Mouse (Mus musculus): ENCODE measurements around the gene Nif3l1. TPM values are rescaled to one million over a fixed set of nuclear protein-coding genes. Genes with fewer than 3 reads are reported as not detected.
A peak's percentile ranks its signal among the peaks of the same experiment; 100 is the strongest.

Gene Nif3l1
- total RNA-seq, 4 experiments from 2014 or later: 15.6 to 19.3 (median 18.0) TPM

- DNase-seq (ENCODE audit: low spot score in 2 of 2): no peak
These were observed 9.4 kb downstream of the Nif3l1 start for GRCm38 (mm10) chr1:58454316-58454715.

DNA sequence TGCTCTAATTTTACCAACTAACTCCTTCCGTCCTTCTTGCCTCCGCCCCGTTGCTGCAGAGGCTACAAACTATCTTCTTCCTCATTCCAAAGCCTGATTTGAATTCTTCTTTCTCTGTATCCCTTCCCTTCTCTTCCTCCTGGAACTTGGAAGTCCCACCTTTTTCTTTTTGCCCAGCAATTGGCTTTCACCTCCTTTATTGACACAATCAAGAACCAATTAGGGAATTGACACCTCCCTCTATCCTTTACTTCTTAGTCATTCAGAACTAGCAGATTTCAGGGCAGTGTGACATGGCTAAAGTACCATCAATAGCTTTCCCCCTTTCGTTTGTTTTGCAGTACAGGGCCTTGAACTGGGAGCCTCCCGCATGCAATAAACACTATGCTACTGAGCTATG is 13.2 kb downstream of the Nif3l1 start:
- no peak for DNase-seq (ENCODE audit: low spot score in 2 of 2)

- no peak for DNase-seq (ENCODE audit: low spot score in 2 of 2)
These were observed 13.9 kb downstream of the Nif3l1 start for GRCm38 (mm10) chr1:58458867-58459266.

DNA sequence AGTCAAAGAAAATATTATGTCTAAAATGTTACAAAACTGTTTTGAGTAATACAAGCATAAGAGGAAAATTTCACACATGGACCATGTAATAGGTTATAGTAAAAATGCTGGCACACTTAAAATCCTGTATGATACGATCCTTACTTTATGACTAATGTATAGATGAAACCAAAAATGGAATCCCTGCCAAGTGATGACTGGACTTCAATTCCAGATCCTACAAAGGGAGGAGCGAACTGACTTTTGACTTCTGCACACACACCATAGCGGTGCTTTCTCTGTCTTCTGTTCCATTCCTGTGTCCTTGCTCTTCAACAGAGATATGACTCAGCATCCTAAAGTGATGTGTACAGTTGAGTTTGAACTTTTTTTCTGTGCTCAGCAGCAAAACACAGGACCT is 15.6 kb downstream of the Nif3l1 start:
- DNase-seq (ENCODE audit: low spot score in 2 of 2): no peak

DNA sequence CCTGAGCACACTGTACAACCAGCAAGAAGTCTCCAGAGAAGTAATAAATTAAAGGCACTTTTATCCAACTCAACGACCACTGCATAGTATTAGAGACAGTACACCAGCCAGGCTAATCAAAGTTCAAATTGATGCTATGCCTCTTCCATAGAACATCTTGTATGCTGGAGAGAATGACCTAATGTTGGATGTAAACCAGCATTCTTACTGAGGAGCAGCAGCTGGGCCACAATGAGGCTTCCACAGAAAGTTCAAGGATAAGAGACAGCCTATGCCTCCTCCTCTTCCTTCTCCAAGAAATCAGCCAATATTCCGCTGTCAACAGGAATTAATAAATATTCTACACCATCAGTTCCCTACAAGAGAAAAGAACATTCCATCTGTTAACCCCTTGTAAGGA is 19.0 kb downstream of the Nif3l1 start:
- DNase-seq (ENCODE audit: low spot score in 2 of 2): no peak

DNA sequence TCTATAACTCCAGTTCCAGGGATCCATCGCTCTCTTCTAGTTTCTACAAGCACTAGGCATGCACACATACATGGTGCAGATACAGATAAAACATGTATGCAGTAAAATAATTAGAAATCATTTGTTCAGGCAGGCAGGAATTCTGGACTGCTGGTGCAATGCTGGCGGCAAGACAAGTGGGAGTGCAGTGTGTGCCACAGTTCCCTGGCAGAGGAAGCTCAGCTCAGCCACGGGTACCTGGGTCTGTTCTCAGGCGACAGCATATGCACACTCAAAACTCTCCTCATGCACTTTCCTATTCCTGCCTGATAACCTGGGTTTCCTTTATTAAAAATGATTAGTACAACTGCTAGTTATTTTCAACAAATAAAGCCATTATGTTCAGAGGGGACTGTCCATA is 20.1 kb downstream of the Nif3l1 start:
- no peak for DNase-seq (ENCODE audit: low spot score in 2 of 2)

GRCm38 (mm10) chr1:58465561-58465960 is 20.6 kb downstream of the Nif3l1 start:
- no peak for DNase-seq (ENCODE audit: low spot score in 2 of 2)

GRCm38 (mm10) chr1:58475662-58476061 is 30.7 kb downstream of the Nif3l1 start:
- no peak for DNase-seq (ENCODE audit: low spot score in 2 of 2)

DNA sequence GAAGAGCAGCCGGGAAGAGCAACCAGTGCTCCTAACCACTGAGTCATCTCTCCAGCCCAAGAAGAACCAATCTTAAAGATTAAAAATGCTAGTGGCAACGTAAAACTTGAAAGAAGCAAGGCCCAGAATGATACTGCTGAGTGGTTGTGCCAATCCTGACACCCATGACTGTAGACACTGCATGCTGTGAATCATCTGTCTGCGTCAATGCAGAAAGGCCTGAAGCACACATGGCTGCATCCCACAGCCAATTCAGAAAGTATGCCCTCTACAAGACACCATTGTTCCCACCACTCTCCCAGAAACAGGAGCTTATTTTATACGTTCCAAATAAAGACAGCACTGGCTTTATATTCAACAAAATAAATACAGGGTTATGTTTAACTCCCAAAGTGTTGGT is 37.7 kb downstream of the Nif3l1 start:
- no peak for DNase-seq (ENCODE audit: low spot score in 2 of 2)

- no peak for DNase-seq (ENCODE audit: low spot score in 2 of 2)
These were observed 50.7 kb downstream of the Nif3l1 start for GRCm38 (mm10) chr1:58495603-58496002.

GRCm38 (mm10) chr1:58497678-58498077 is 52.7 kb downstream of the Nif3l1 start:
- no peak for DNase-seq (ENCODE audit: low spot score in 2 of 2)

GRCm38 (mm10) chr1:58498758-58499157 is 53.8 kb downstream of the Nif3l1 start:
- no peak for DNase-seq (ENCODE audit: low spot score in 2 of 2)

- no peak for DNase-seq (ENCODE audit: low spot score in 2 of 2)
These were observed 58.2 kb downstream of the Nif3l1 start for GRCm38 (mm10) chr1:58503134-58503533.

DNA sequence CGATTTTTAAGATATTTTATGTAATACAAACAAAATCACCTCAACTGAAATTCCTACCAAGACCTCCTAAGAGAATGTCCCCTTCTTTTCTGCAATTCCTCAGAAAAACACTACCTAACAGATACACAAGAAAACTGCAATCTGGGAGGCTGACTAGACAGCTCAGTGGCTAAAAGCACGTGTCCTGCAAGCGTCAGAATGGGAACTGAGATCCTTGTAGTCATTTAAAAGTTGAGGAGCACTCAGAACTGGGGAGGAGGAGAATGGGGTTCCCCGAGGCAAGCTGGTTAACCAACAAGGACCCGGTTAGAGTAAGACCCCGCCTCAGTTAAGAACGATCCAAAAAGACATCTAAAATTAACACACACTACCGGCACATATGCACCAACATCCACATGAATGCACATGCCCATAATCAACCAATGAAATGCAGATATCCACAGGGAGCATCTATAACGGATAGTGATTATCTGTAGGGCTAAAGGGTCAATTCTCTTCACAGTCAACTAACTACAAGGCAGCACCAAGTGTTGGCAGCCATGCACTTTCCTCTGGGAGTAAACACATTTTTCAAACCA is 58.9 kb downstream of the Nif3l1 start:
- no peak for DNase-seq (ENCODE audit: low spot score in 2 of 2)

- DNase-seq (ENCODE audit: low spot score in 2 of 2): peak; percentile 77 to 93
These were observed 59.8 kb downstream of the Nif3l1 start, which contains the start of gene Orc2 for GRCm38 (mm10) chr1:58504577-58505254. Gene Orc2 (minus strand): TSS chr1:58505109.

- DNase-seq (ENCODE audit: low spot score in 2 of 2): no peak
These were observed 62.3 kb downstream of the Nif3l1 start for GRCm38 (mm10) chr1:58507249-58507648.

Other genes with a start within 250 kb of the Nif3l1 start
- 1 to 10 TPM; 3.0 to 4.0 (median 3.4) TPM for gene Aox4, start 234.8 kb upstream of the Nif3l1 start, total RNA-seq (2022)
- gene Aox2, start 166.8 kb upstream of the Nif3l1 start, total RNA-seq (2022): under 1 TPM in 1 of 4 experiments, not detected in 3; 0.09 TPM
- 100 to 1,000 TPM; 127 to 145 (median 134) TPM for gene Bzw1, start 52.3 kb upstream of the Nif3l1 start, total RNA-seq (2022)
- 100 to 1,000 TPM in 3 of 4 experiments, 10 to 100 TPM in 1; 80.9 to 126 (median 112) TPM for gene Clk1, start 21.1 kb upstream of the Nif3l1 start, total RNA-seq (2022)
- 10 to 100 TPM; 27.1 to 32.2 (median 29.8) TPM for gene Ppil3, start 335 bp downstream of the Nif3l1 start, total RNA-seq (2022)
- 10 to 100 TPM; 27.0 to 33.9 (median 28.5) TPM for gene Orc2, start 60.0 kb downstream of the Nif3l1 start, total RNA-seq (2022)
- gene Fam126b, start 141.2 kb downstream of the Nif3l1 start, total RNA-seq (2022): 100 to 1,000 TPM; 110 to 151 (median 133) TPM
- 100 to 1,000 TPM in 2 of 4 experiments, 10 to 100 TPM in 2; 86.4 to 123 (median 101) TPM for gene Ndufb3, start 141.2 kb downstream of the Nif3l1 start, total RNA-seq (2022)

Data from left cerebral cortex, adult 8-10 months (tissue).